Mouse (Mus musculus): ENCODE measurements around the gene Itgb5.
A peak's percentile ranks its signal among the peaks of the same experiment; 100 is the strongest.

Gene Itgb5

DNA sequence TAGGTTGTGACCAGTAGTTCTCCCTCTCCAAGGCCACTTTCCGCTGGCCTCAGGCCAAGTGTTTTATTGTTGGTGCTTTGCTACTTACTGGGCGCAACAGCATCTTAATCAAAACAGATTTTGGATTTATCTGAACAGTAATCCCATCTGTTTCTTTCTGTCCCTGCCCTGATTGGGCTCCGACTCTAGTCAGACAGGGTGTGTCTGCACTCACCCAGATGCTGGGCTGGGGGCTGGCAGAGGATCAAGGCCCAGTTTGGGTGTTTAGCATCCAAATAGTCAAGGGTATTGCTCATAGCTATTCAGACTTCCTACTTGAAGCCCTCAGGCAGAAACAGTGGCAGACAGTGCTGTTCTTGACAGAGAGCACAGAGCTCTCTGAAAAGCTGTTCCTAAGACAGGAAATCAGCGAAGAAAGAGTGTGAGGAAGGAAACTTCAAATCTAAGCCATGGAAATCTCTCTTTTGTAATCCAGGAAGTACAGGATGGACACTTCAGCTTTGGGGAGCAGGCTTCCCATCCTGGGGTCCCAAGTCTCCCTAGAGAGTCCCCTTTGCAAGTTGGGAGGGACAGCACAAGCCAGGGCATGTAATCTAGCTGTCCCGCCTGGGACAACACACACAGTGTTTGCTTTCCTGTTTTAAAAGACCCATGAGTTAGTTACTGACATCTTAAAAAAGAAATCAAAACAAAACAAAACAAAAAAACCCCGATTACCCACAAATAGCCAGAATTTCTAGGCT is 48.7 kb downstream of the Itgb5 start:
- no peak for DNase-seq (ENCODE audit: low read depth in 1 of 2, low spot score in 2 of 2)

DNA sequence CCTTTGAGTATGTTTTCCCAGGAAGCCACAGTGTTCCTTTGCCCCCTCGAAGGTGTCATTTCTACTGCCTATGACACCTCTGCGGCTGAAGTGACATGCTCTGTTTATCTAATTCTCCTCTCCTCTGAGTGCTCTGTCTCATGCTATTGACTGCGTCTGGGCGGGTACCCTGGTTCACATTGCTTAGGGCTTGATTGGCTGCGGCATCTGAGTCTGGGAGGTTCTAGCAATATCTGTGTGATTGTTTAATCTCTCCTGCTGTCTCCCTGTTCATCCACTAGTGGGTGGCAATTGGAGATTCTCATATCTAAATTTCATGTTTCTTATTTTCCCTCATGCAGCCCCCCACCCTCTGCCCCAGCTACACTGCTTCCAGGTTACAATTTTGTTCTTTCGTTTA is 49.6 kb downstream of the Itgb5 start:
- no peak for DNase-seq (ENCODE audit: low read depth in 1 of 2, low spot score in 2 of 2)

DNA sequence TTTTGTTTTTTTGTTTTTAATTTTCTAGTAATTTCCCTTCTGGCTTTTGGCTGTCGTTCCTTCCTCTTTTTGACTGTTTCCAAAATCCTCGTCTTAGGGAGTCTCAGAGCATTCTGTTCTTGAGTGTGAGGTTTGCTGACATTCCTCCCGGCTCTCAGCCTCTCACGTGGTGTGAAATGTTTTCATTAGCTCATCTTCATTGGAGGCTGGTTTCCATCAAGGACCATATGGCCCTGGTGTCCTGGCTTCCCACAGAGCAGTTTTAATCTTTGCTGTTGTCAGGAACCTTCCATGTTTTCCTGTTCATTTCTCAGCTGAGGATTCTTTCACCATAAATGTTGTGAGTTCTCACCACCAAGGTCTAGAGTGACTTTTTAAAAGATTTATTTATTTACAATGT is 50.1 kb downstream of the Itgb5 start:
- no peak for DNase-seq (ENCODE audit: low read depth in 1 of 2, low spot score in 2 of 2)

DNA sequence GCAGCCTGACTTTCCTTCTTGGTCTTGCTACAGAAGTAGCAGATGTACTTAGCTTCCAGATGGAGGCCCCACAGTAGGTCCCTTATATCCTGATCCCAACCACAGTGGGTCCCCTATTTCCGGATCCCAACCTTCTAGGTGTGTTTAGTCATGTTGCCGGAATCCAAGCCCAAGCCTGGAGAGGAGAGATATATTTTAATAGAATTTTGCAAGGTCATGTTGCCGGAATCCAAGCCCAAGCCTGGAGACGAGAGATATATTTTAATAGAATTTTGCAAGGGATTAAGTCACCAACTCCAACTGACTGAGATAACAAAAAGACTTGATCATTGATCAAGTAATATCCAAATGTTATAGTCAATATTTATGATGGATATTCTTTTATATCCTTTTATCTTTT is 51.3 kb downstream of the Itgb5 start:
- DNase-seq (ENCODE audit: low read depth in 1 of 2, low spot score in 2 of 2) = no peak

DNA sequence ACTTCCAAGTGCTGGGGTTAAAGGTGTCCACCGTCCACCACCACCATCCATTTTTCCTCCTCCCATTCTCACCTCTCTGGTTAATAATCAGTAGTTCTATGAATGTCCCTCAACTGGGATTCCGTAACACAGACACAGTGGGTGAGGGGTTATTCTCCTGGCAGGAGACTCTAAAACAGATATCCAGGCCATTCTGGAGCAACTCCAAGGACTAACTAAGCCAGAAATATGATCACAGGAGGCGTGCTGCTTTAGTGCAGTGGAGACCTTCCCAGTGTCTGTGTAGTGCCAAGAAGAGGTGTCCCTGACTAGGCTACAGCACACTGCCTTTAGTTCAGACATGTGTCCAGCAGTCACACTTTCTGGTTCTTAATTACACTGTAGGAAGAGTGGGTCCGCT is 53.1 kb downstream of the Itgb5 start:
- no peak for DNase-seq (ENCODE audit: low read depth in 1 of 2, low spot score in 2 of 2)

DNA sequence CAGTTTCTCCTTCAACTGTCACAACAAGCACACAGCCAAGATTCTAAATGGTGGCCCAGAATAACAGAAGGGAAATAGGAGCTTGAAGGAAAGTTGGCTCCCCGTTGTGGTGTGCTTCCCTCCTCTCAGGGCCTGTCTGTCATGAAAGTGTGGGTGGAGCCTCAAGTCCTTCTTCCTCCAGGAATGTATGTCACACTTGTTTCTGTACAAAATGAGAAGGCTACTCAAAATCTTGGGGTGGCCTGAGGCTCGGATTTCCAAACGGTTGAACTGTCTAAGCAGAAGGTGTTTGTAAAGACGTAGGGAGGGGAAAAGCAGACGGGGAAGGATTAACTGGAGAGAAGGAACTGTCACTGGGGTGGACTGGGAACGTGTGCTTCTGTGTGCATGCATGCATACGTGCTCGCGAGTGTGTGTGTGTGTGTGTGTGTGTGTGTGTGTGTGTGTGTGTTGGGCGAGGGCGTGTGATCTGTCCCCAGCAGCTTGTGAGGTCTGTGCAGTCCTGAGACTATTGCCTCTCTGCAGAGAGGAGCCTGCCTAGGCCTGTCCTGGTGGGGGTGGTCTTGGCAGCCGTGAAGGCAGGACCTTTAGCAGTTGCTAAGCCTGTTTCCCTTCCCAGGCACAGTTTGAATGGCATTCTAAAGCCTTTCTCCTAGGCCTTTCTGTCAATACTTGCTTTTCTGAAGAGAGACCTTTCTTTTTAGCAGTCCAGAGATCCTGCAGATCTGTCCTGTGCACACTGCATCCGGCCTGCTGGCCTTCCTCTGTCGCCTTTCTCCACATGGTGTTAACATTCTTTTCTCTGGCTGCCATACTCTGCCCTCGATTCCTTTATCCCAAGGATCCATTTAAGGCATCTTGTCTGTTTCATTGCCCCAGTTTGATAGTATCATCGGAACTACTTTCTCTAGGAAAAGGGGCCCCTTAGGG is 53.8 kb downstream of the Itgb5 start:
- DNase-seq (ENCODE audit: low read depth in 1 of 2, low spot score in 2 of 2) = no peak

DNA sequence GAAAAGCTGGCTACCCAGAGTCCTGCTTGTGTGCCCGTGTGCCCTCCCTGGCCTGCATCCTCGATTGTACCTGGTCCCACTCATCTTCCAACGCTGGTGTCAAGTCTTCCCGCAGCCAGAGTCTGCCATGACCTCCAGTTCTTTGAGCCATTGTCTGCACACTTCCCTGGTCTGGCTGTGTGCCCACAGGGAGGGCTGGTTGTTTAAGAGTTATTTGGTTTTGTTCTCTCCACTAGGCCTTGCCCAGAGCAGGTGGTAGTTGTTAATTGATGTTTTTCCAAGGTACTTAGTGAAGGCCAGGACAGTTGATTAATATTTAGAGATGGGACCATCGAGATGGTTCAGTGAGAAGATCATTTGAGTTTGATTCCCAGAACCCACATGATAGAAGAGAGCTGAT is 54.7 kb downstream of the Itgb5 start:
- no peak for DNase-seq (ENCODE audit: low read depth in 1 of 2, low spot score in 2 of 2)

DNA sequence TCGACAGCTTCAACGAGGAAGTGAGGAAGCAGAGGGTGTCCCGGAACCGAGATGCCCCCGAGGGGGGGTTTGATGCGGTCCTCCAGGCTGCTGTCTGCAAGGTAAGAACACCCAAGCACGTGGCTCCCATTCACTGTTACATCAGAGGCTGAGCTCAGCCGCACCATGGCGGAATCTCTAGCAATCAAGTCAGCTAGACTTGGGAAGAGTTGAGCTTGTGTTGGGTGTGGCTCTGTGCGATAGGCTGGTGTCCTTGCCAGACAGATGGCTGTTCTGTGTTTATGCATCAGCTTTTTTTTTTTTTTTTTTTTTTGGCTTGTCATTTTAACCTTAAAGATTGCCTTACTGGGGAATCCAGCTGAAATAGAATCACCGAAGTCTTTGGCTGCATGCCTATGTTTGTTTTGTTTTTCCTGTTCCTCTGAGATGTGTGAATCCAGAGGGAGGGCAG is 55.6 kb downstream of the Itgb5 start:
- DNase-seq (ENCODE audit: low read depth in 1 of 2, low spot score in 2 of 2) = peak in 1 of 2 experiments; percentile 8

DNA sequence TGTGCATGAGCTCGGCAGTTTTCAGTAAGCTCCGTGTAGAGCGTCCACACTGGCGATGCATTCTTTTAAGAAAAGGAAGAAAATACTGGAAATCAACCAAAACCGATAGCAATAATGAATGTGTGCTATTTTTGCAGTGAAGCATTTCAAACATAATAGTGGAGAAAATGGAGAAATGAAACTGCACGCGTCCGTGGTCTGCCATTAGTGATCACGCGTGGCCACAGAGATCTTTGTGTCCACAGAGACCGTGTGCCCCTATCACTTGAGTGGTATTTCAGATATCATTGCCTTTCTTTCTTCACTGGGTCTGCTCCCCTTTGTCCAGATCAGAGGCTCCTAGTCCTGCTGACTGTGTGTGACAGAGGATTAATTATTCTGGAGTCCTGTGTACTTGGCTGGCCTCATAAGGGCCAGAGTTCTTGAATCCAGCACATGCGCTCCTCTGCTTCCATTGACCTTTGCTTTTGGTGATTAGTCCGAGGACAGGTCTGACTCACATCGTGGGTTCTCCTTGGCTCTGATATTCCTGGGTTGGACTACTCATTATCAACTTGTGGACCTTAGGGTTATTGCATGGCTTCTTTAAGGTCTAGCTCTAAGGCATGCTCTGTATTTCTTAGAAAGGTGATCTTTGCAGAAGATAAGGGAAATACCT is 56.3 kb downstream of the Itgb5 start:
- peak in 1 of 2 experiments; percentile 21 for DNase-seq (ENCODE audit: low read depth in 1 of 2, low spot score in 2 of 2)

DNA sequence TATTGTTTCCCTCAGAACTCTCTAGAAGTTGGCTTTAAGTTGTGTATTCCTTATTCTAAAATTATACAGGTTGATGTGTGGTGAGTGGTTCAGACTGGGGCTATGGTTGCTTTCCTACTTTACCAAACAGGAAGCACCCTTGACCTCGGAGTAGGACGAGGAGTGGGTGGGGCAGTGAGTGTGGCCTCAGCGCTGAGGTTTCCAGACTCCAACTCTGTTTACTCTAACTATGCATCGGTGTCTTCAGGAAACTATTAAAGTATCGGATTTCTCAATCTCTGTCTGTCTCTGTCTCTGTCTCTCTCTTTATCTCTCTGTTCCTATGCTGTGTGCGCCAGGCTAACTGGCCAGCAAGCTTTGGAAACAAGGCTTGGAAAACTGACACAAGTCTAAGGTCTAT is 57.2 kb downstream of the Itgb5 start:
- peak in 1 of 2 experiments; percentile 6 for DNase-seq (ENCODE audit: low read depth in 1 of 2, low spot score in 2 of 2)

DNA sequence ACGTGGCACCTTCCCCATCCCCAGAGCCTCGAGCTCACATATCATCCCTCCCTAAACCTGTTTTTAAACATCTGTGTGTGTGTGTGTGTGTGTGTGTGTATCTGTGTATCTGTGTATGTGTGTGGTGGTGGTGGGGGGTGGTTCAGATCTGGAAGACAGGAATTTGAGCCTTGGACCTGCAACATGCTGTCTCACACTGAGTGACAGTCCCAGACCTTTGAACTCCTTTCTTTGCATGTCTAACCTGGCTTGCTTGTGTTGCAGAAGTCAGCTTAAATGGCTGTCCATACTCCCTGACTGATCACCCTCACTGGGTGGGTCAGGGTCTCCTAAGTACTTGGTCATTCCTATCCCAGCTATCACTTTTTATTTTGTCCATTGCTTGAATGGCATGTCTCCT is 58.5 kb downstream of the Itgb5 start:
- no peak for DNase-seq (ENCODE audit: low read depth in 1 of 2, low spot score in 2 of 2)

DNA sequence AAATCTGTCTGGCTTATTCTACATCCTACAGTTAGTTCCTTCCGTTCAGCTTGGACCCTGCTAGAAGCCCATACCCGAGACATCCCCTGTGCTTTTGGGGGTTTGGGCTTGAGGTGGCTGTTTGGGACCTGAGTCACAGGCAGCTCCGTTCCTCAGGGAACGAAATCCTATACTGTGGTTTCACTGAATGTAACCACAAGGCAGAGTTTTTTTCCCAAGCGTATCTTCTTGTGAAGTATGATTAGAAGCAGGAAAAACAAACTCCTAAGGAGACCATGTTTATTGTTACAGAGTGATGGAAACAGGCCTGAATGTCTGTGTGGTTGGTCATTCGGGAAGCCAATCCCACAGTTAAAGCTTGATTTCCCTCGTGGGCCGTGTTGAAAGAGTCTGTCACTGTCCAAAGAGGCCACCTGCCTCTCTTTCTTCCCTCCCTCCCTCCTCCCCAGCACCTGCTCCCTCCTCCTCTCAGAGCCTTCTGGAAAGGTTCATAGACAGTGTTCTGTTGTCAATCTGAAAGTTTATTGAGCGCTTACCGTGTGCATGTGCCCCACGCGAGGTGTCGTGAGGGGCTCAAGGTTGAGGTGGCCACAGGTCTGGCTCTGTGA is 59.6 kb downstream of the Itgb5 start:
- no peak for DNase-seq (ENCODE audit: low read depth in 1 of 2, low spot score in 2 of 2)

DNA sequence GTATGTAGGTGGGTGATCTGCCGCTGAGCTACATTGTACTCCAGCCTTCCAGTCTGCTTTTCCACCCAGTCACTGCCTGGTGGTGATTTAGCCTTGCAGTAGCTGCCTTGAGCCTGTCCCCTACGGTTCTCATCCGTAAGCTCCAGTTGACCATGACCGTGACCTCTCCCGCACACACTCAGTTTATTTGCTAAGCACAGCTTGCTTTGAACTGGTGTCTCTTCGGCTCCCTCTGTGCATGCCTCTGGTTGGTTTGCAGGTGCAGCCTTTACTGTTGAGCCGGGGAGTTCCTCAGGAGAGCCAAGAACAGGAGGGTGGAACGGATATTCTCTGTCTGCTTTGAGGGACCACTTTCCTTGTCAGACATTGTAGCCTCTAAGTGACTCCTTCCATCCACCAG is 61.6 kb downstream of the Itgb5 start:
- DNase-seq (ENCODE audit: low read depth in 1 of 2, low spot score in 2 of 2) = no peak

DNA sequence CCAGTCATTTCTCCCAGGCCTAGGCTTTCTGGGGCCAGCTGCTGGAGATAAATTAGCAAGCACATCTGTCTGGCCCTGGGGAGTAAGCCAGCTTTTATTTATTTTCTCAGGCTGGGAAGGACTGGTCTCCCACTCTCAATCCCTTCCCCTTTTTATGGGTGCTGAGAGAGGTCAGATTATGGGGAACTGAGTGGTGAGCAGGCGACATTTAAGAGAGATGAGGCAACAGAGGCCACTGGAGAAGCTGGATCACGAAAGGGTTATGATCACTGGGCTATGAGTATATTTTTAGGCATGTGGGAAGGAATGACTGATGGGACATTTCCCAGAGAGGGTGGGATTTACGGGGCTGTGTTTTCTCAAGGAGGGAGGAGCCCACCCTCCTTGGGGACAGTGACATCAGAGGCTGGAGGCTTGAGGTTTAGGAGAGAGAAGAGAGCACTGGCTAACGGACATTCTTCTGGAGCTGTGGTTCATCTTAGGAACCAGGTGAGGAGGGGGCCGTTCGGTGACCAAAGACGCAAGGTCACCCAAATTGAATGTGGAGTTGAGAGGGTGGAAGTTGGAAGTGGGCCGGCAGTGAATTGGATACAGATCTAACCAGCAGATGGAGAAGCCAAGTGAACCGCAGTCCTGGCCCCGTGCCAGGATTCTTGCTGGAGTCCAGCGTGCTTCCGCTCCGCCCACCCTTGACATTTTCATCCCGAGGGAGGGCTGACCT is 62.3 kb downstream of the Itgb5 start:
- DNase-seq (ENCODE audit: low read depth in 1 of 2, low spot score in 2 of 2) = peak; percentile 47 to 72

DNA sequence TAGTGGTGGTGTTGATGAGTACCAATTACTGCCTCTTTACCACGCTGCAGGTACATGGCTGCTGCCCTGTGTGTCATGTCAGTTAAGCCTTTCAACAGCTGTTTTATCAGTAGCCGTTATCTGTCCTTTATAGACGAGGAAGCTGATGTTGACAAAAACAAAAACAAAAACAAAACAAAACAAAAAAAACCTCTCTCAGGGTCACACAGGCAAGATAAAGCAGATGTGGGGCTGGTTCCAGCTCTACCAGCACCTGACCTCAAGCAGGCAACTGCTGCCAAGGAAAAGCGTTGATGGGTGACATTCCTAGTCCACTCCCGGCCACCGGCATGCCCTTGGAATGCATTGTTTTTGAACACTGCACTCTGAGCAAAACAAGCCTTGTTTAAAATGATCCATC is 63.1 kb downstream of the Itgb5 start:
- no peak for DNase-seq (ENCODE audit: low read depth in 1 of 2, low spot score in 2 of 2)

DNA sequence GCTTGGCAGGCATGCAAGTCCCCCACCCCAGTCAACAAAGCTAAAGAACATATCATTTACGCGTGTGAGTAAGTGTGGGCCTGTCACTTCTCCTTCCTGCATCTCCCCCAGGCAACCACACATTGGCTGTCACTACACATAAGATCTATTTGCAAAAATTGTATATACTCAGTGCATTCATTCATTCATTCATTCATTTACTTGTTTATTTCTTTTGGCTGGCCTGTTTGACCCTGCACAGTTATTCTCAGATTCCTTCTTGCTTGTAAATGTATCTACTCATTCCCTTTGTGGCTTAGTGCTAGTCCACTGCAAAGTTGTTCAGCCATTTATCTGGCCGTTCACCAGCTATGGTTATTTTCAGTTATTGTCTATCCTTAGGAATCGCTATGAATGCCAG is 64.3 kb downstream of the Itgb5 start:
- DNase-seq (ENCODE audit: low read depth in 1 of 2, low spot score in 2 of 2) = no peak

DNA sequence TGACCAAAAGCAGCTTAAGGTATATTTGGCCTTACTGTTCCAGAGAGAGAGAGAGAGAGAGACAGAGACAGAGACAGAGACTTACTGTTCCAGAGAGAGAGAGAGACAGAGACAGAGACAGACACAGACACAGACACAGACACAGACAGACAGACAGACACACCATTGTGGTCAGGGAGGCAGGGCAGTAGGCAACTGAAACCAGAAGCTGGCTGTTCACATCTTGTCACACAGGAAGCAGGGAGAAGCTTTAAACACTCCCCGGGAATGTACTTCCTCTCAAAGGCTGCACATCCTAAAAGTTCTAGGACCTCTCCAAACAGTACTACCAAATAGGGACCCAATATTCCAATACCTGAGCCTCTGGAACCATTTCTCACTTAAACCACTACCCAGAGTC is 65.0 kb downstream of the Itgb5 start:
- no peak for DNase-seq (ENCODE audit: low read depth in 1 of 2, low spot score in 2 of 2)

DNA sequence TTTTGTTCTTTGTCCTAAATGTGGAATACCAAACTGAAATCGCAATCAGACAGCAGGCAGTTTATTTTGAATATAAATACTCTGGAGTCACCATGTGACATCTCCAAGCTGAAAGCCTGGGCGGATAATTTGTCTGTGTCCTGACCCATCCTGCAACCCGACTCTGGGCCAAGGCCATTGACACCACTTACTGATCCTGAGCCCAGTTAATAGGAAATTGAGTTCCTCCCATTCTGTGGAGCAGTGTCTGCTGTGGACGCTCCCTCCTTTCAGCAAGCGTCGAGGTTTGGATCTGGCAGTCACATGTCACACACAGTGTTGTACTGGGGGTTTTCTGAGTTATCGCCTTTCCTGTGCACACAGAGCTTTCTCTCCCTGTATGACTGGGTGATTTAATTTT is 66.2 kb downstream of the Itgb5 start:
- no peak for DNase-seq (ENCODE audit: low read depth in 1 of 2, low spot score in 2 of 2)

DNA sequence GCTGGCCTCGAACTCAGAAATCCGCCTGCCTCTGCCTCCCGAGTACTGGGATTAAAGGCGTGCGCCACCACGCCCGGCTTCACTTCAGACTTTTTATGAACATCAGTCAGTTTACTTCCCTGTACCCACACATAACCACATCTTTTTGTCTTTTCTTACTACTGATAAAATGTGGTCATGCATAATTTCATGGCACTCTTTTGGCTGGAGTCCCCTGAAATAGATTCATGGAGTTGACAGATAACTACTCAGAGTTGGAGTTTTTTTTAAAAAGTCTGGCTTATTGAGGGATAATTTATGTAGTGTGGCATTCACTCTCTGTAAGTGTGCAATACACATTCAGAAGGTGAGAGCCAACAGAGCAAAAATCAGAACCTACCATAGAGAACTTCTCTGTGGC is 67.3 kb downstream of the Itgb5 start:
- no peak for DNase-seq (ENCODE audit: low read depth in 1 of 2, low spot score in 2 of 2)

DNA sequence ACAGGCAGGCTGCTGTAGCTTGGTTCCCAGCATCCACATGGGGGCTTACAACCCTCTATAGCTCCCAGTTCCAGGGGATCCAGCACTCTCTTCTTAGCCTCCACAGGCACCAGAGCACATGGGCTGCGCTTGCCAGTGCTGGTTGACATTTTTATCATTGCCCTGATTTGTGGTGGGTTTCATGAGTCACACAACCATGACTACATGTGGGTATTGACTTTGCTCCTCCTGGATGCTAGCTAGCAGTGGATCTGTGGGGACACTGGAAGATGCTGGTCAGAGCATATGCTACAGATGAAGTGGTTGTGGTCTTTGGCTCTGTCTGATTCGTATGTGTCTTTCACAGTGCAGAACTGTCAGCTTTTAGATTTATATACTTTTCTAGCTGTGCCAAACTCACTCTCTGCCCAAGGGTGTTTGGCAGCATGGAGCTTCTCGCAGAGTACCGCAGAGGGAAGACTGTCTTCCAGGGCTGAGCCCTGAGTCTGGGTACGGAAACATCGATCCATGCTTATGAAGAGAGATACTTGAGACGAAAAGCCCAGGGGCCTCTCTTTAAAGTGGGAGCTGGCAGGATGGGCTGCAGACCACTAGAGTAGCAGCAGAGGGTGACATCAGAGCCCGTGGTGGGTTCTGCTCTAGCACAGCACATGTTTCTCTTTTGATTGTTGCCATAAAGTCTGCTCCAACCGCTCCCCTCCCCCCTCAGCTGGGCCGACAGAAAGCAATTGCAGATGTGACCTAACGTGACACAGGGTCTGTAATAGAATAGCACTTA is 74.4 kb downstream of the Itgb5 start:
- DNase-seq (ENCODE audit: low read depth in 1 of 2, low spot score in 2 of 2) = no peak
